Mouse (Mus musculus) layer of hippocampus, adult 9-10 months (tissue): ENCODE results near the gene Traf3.

ENCODE experiments used
- DNase-seq: peaks from one replicate; pipeline ENCODE4 v3.0.0; 2022; ENCODE audit warnings: low spot score

The Traf3 gene

DNA sequence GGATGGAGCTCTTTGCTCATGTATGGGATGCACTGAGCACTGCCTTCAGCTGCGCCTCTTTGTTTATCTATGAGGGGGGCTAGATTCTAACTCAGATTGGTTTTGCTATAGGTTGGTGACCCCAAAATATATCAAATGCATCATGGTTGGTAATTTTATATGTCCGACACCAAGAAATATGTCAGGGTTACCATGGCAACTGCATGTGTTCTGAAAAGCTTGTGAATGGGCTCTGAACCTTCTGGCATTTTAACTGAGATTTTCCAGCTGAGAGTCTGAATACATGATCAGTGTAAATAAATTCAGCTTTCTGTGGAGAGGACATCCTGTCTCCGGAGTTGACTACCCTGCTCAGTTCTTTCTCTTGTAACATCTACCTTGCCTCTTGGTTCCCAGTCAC, 37.8 kb downstream of the Traf3 start:
- DNase-seq = peak; percentile 32

DNA sequence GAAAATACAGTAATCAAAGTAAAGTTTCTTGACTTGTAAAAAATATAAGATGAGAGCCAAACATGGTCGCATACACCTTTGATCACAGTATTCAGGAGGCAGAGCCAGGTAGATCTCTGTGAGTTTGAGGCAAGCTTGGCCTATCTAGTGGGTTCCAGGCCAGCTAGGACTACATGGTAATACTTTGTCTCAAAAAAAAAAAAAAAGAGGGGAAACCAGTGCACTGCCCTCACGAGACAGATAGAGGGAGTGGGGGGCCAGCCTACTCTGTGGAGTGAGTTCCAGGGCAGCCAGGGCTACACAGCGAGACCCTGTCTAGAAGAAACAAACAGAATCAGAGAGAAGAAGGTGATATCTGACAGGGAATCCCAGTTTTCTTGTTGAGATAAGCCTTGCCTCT, 41.5 kb downstream of the Traf3 start:
- DNase-seq = no peak

DNA sequence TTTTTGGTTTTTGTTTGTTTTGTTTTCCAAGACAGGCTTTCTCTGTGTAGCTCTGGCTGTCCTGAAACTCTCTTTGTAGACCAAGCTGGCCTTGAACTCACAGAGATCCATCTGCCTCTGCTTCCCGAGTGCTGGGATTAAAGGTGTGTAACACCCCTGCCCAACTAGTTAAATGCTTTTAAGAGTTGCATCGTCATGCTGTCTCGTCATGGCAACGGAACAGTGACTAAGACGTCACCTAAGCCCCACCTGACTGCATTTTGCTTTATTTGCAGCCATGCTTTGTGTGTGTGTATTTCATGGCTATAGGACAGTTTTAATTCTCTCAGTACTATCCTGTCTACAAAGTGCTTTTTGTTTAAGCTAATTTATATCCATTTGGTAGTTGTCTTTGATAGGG, 45.6 kb downstream of the Traf3 start:
- no peak for DNase-seq

DNA sequence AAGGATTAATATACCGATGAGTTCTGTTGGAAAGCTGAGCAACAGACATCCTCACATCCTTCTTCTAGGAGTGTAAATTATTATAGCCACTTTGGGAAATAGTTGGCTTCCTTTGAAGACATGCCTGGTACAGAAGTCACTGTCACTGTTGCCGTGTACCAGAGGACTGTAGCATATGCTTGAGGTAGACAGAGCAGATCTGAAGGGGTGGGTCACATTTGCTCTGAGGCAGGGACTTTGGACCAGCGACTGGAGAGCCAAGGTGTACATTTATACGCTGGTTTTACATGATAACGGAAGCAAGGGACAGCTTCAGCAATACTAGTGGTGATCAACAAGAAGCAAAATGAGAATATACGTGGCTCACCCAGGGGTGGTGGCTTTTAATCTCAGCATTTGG, 52.7 kb downstream of the Traf3 start:
- DNase-seq = no peak

DNA sequence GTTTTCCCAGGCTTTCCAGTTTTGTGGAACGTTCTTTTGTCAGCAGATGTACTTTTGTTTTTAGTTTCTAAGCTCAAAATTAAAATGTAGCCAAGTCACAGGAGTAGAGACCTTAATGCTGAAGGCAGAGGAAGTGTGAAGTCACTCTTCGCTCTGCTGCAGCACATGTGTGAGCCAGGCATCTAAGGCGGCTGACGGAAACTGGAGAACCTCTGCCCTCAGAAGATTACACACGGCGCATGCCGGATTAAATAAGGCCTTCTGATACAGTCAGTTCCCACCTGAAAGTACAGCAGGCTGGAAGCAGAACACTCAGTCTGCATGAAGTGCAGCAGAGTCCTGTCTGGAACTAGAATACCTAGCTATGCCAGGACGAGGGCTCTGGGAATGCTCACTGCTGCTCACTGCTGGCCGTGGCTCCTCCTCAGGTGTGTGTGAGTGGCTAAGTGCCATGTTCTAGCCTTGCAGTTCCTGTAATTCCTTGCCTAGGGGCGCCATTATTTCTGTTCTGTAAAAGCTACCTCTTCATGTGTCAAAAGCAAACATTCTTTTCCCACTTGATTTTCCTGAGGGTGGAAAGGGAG, 59.1 kb downstream of the Traf3 start:
- no peak for DNase-seq

DNA sequence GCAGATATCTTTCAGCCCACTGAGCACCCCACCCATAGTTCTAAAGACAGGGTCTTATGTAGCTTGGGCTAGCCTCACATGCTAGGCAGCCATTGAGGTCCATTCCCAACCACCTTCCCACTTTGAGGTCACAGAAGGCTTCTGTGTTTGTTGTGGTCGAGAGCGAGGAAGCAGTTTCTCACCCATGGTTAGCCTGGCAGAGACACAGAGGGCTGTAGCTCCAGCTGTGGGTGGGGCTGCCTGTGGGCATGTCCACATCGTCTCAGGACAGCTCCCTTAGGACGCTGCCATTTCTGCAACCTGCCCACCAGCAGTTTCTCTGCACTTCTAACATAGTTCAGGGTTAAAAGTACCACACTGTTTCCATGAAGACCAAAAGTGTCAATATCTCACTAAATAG, 61.2 kb downstream of the Traf3 start:
- no peak for DNase-seq

DNA sequence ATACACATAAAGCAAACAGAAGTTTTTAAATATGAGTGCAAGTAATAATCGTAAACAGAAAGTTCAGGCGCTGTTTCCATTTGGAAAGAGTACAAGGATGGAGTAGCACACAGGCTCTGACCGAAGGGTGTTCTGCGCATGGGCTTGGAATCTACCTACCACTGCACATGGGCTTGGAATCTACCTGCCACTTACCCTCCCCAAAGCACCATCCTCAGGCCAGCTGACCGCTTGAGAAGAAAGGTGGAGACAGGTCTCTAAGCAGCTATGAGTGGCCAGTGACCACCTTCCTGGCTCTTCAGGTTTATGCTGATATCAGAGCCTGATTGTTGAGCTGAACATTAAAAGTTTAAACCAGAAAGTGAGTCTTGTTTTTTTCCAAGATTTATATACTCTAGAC, 62.3 kb downstream of the Traf3 start:
- DNase-seq = no peak

DNA sequence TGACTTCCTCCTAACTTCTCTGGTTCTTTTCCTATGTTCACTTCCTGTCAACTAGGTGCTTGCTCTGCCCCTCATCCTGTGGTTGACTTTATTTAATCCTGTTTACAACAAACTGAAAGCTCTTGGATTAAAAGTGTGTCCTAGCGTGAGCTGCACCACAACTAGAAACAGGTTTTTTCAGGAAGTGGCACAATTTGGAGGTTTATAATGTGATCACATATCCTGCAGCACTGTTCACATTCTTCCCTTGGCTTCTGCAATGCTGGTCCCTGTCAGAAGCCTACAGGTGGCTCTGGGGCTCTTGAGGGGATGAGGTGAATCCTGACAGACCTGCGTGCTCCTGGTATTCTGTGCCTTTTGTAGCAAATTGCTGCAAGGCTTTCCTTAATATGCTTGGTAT, 64.6 kb downstream of the Traf3 start:
- no peak for DNase-seq

DNA sequence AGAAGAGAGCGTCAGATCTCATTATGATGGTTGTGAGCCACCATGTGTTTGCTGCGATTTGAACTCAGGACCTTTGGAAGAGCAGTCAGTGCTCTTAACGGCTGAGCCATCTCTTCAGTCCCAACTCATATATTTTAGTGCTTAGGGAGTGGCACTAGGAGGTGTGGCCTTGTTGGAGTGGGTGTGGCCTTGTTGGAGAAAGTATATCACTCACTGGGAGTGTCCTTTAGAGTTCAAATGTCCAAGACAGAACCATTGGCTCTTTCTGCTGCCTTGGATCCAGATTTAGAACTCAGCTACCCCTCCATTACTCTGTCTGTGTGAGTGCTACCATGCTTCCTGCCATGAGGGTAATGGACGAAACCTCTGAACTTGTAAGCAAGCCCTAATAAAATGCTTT, 67.6 kb downstream of the Traf3 start:
- no peak for DNase-seq

DNA sequence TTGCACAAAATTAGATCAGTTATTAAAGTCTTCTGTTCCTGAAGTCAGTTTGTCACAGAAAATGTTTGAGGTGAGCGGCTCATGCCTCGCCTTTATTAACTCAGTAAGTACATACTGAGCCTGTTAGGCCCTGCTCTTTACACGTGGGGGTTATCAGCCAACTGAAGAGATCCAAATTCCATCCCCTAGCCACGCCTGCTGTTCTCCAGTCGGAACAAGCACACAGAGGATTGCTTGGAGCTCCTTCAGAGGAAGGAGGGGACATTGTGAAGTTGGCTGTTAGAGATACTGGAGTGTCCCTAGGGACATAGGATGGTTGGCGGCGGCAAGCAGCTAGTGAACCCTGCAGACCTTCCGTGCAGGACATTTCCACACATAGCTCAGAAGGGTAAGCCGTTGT, 68.2 kb downstream of the Traf3 start:
- DNase-seq = no peak

DNA sequence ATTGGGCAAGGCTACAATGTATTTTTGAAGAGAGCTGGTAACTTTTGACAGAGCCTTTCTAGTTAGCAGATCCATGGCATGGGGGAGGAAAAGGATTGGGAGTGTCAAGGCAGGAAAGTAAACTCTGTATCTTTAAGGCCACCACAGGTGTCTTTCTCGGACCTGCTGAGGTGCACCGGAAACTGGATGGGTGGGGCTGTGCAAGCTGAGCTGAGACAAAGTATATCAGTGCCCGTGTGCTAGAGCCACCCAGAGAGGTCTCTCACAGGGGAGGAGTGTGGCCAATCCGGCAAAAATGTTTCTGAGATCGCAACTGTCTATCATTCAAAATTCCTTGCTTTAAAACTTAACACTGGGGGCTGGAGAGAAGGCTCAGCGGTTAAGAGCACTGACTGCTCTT, 69.5 kb downstream of the Traf3 start:
- no peak for DNase-seq

DNA sequence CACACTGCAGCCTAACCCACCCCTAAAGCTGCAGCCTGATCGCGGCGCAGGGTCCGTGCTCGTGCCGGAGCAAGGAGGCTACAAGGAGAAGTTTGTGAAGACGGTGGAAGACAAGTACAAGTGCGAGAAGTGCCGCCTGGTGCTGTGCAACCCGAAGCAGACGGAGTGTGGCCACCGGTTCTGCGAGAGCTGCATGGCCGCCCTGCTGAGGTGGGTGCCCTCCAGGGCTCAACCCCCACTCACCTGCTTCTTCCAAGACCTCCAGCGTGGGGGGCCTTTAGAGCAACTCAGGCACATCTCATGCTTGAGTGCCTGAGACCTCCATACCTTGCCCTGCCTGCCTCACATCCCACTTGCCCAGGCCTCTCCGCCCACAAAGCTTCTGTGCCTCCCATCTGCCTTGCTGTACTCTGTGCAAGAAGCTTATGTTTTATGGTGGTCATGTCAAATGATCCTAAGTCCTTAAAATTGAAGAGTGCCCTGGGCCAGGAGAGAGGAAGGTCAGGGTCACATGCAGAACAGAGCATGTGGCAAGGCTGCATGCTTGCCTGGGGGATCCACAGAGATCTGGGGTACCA, 71.5 kb downstream of the Traf3 start:
- DNase-seq = no peak

DNA sequence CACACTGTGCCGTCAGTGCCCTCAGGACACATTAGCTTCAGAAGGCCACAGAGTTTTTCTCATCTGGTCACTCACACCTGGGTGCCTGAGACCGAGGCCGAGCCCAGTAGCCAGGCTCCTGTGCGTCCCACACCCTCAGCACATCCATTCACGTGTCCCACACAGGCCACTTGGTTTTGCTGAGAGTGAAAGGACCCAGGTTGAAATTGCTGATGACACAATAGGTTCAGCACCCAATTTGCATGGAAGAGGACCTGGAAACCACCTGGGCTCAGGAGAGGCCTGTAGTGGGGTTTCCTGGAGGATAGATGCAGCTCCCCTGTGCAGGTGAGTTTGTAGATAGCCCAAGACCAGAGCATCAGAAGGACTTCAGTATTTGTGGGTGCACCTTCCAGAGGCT, 72.2 kb downstream of the Traf3 start:
- no peak for DNase-seq

DNA sequence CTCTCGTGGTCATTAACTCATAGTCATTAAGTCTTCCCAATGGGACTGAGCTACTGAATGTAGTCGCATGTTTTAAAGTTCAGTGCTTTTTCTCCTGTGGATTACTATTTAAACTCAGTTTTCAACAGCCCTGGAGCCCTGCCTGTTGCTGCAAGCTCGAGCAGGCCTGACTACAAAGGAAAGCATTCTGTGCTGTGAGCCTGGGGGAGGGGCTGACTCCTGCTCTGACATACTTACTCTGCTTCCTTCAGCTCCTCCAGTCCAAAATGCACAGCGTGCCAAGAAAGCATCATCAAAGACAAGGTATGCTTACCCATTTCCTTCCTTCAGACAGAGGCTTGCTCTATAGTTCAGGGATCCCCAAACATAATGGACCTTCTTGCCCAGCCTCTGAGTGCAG, 72.6 kb downstream of the Traf3 start:
- no peak for DNase-seq

DNA sequence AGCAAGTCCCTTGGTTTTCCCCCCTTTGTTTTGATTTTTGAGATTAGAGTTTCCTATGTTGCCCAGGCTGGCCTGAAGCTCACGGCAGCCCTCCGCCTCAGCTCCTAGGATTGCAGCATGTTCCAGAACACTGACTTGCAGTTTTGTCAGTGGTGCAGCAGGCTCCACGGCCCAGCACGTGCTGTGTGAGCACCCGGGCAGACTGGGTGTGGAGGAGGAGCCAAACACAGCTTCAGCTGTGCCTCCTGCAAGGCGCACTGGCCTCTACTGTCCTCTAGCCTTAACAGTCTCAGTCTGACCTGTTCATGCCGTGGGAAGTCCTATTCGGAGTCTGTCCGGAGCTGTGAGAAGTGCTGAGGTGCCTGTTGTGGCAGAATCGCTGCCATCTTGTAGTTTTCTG, 73.8 kb downstream of the Traf3 start:
- DNase-seq = no peak

DNA sequence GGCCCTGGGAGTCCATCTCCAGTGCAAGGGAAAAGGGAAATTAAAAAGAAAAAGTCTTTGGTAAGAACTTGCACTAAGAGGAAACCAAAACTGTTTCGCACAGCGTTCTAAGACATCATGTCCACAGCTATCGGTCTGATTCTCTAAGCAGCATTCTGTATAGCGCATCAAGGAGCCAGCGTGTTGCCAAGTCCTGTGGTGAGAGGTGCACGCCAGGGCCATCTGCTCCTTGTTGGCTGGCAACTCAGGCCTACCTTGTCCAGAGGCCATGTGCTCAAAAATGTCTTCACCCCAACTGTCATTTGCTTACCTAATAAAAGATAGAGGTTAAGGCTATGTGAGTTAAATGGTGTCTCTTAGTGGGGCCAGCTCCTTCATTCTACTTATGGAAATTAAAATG, 75.7 kb downstream of the Traf3 start:
- DNase-seq = no peak

DNA sequence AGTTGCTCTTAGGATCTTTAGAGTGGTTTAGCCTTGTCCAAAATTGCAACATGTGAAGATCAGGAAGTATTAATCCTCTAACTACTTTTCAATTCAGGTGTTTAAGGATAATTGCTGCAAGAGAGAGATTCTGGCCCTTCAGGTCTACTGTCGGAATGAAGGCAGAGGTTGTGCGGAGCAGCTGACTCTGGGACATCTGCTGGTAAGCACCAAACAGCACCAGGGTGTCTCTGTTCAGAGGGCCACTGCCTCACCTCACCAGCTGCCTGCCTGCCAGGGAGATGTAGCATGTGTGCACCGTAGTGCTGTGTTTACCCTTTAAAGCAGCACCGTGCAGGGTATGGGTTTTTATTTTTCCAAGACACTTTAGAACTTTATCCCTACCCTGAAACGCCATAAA, 76.2 kb downstream of the Traf3 start:
- no peak for DNase-seq

DNA sequence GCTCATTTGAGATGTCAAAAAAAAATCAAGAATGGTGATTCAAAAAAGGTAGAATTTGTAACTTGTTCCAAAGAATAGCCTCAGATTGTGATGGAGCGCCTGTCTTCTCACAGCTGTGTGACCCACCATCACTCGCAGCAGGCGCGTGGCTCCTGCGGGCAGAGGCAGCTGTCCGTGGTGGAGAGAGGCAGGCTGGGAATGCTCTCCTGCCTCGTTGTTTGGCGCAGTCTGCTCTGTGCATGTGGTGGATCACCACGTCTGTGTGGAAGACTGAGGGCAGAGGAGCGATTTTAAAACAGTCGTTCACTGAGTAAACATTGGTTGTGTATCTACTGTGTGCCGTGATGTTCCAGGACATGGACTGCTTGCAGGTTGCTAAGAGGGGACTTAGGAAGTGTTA, 77.6 kb downstream of the Traf3 start:
- DNase-seq = no peak

DNA sequence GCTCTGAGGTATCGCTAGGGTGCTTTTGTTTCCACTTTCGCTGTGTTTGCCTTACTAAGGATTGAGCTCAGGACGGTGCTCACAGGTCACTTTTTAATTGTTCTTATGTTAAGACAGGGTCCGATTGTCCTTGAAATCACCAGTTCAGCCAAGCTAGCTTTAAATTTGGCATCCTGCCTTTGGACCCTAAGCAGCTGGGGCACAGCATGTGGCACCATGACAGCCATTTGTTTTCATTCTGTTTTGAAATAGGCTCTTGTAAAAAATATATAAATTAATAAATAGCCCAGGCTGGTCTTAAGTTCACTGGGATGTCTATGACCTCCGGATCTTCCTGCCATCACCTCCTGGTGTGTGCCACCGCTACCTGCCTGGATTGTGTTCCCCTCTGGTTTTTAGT, 78.9 kb downstream of the Traf3 start:
- DNase-seq = no peak

DNA sequence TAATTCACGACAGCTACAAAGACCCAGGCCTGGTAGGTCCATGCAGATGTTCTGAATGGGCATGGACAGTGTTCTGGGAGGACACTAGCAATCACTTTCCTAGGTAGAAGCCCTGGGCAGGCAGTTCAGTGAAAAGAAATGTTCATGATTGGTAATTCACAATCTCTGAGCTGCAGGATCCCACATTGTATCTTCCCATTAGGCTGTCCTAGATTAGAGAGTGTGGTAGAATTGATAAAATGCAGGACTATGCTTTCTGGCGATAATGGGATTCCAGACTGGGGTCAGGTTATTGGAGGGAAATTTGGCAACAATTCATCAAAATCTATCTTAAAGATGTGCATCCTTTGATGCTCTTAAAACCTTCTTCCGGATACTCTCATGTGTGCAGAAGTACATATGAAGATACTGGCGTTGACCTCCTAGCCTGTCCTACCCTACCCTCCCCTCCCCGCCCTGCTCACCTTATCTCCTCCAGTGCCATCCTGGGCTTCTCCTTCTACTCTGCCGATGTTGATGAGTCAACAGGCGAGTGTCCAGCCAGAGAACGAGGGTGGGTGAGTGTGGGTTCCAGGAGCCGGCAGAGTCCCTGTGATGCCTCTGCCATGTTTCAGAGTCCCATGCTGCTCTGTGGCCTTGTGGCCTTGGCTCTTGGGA, 80.8 kb downstream of the Traf3 start:
- DNase-seq = no peak

DNA sequence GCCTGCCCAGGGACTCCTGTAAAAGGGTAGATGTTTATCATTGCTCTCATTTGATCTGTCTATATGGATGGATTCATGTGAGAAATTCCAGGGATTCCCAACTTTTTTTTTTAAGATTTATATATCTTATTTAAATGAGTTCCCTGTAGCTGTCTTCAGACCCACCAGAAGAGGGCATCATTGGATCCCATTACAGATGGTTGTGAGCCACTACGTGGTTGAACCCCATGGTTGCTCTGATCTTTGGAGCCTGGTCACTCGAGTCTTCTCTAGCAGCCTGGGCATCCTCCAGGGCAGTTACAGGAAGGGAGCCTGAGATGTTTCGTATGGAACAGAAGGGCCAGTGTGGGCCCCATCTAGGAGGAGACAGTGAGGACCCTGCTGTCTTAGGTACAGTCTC, 82.9 kb downstream of the Traf3 start:
- no peak for DNase-seq

DNA sequence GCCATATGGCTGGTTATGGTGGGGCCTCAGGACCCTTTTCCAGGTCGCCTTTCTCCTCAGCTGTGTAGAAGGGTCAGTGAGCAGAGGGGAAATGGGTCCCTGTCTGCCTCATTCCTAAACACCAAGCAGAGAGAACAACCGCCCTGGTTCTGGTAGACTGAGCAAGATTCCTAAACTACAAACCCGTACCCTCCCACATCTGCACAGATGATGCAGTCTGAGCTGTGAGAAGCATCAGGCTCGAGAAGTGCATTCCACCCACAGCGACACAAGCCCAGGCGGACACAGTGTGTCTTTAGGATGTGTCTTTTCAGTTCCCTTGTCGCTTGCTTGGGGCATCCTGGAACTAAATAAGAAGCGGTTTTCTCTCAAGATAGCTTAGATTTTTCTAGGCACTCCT, 83.9 kb downstream of the Traf3 start:
- no peak for DNase-seq

DNA sequence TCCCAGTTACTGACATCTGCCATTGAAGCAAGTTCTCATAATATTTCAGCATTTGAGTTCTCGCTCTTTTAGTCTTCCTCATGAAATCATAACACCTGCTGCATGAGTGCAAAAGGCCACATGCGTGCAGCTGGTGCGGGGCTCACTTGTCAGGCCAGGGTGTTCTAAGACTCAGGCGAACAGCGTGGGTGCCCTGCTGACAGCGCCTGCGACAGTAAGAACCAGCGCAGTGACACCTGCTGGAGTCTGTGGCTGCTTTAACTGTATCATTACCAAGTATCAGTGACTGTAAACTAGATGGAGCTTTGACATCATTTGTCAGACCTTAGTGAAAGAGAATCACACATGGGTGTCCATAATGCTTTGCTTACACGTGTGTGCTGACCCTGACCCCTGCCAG, 85.1 kb downstream of the Traf3 start:
- no peak for DNase-seq

DNA sequence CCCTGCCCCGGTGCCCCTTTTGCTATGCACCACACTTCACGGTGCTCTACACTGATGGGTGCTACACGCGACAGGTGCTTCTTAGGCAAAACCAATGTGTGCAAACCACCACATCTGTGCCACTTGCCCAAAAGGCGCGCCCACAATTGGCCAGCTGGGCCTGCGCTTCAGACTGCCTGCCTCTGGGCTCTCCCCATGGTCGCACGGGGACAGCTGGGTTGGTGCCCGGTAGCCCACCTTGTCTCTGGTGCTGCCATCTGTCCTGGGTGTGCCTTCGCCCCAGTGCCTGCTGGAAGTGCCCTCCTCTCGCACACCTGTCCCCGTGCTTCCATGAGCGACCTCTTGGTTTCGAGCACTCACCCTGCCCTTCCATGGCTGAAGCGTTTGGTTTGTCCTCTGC, 97.5 kb downstream of the Traf3 start:
- DNase-seq = no peak
